Mouse (Mus musculus): ENCODE measurements around the gene Tmem135.
A peak's percentile ranks its signal among the peaks of the same experiment; 100 is the strongest.

- TF ChIP-seq CTCF (IDR thresholded peaks at IDR 0.05) (no peak), EP300 (IDR thresholded peaks at IDR 0.05) (peak; percentile 65; the same call in 1 of the 2 replicates)
Observed at GRCm38 (mm10) chr7:89445137-89445536, 41.1 kb upstream of the Tmem135 start.
